ENCODE assay signal across 23 mouse cellular contexts in genomic region chr12:58307835-58308234, GRCm38 (mm10). TPM values are rescaled to one million over a fixed set of nuclear protein-coding genes. Genes with fewer than 3 reads are reported as not detected.
DNase-seq lines count a peak whose midpoint lies in the region; ATAC-seq lines count a peak whose summit lies in the region.
"Had no signal": no experiment of that assay in that cellular context is flagged by ENCODE, and none has a peak within 500 bp of the region (broad histone marks: within the 10 kb centered on the region; RNA-seq: fewer than 3 reads in every experiment).

No protein-coding gene starts in this region.

- H3K4me2 ChIP-seq in forebrain, embryonic 13.5 days, result no peak overlapping the region
- H3K4me2 ChIP-seq in forebrain, embryonic 11.5 days (ENCODE audit: low read depth, low read length, severe bottlenecking), result no peak overlapping the region
- H3K4me2 ChIP-seq in forebrain, embryonic 16.5 days (ENCODE audit: low read length), result no peak overlapping the region
- H3K4me2 ChIP-seq: heart, embryonic 12.5 days; heart, embryonic 15.5 days; hindbrain, embryonic 15.5 days had no signal

- WGBS in forebrain, embryonic 13.5 days, result 76% methylated on average over 2 of the region's 2 CpGs
- WGBS in forebrain, embryonic 11.5 days, result 91% methylated on average over 2 of the region's 2 CpGs
- 55% methylated on average over 2 of the region's 2 CpGs for WGBS in forebrain, embryonic 16.5 days

- DNase-seq in forebrain, embryonic 11.5 days (ENCODE audit: low spot score), result no peak
- peak; percentile 12 to 45 for DNase-seq in layer of hippocampus, adult 18-20 months (ENCODE audit: low spot score in 2 of 2)
- DNase-seq in layer of hippocampus, adult 9-10 months (ENCODE audit: low spot score), result no peak
- peak; percentile 31 for DNase-seq in brain, adult 2 months (ENCODE audit: low read depth, low spot score)
- no peak for DNase-seq in neural tube, embryonic 10.5 days (ENCODE audit: extremely low spot score, low spot score)
- no peak for DNase-seq in embryo, embryonic 10.5 days (ENCODE audit: low spot score)
- DNase-seq: adrenal gland, adult 8-10 months; adrenal gland, postnatal 25 days; cerebellum, adult 11-12 months; cerebellum, adult 8-10 months; cerebellum, postnatal 10 days; cerebellum, postnatal 36 days; gastrocnemius, postnatal 25 days; heart, adult 18-20 months; heart, postnatal 10 days; heart, postnatal 4 days had no signal

- no peaks in the 10 kb centered on the region for H3K36me3 ChIP-seq in forebrain, embryonic 13.5 days (ENCODE audit: poor library complexity, severe bottlenecking)
- H3K36me3 ChIP-seq in forebrain, embryonic 11.5 days (ENCODE audit: control insufficient read depth, insufficient read depth, low read length), result no peaks in the 10 kb centered on the region
- no peaks in the 10 kb centered on the region for H3K36me3 ChIP-seq in forebrain, embryonic 16.5 days (ENCODE audit: control insufficient read depth, insufficient read depth)
- H3K36me3 ChIP-seq: heart, embryonic 12.5 days; heart, embryonic 15.5 days; hindbrain, embryonic 15.5 days had no signal

- no peak overlapping the region for H3K9ac ChIP-seq in forebrain, embryonic 13.5 days
- H3K9ac ChIP-seq in forebrain, embryonic 11.5 days (ENCODE audit: low read length), result no peak overlapping the region
- no peak overlapping the region for H3K9ac ChIP-seq in forebrain, embryonic 16.5 days (replicated peaks; ENCODE audit: low read depth, low read length)
- H3K9ac ChIP-seq: heart, embryonic 12.5 days; heart, embryonic 15.5 days; hindbrain, embryonic 15.5 days had no signal

- no peaks in the 10 kb centered on the region for H3K9me3 ChIP-seq in forebrain, embryonic 13.5 days (replicated peaks)
- no peaks in the 10 kb centered on the region for H3K9me3 ChIP-seq in forebrain, embryonic 11.5 days (ENCODE audit: control insufficient read depth, low read length)
- no peaks in the 10 kb centered on the region for H3K9me3 ChIP-seq in forebrain, embryonic 16.5 days (ENCODE audit: control insufficient read depth, low read length)
- H3K9me3 ChIP-seq: heart, embryonic 12.5 days; heart, embryonic 15.5 days; hindbrain, embryonic 15.5 days had no signal

- no peak overlapping the region for H3K4me3 ChIP-seq in forebrain, embryonic 13.5 days
- H3K4me3 ChIP-seq in forebrain, embryonic 11.5 days (ENCODE audit: low read depth, low read length), result no peak overlapping the region
- H3K4me3 ChIP-seq in forebrain, embryonic 16.5 days (replicated peaks; ENCODE audit: low read length), result no peak overlapping the region
- H3K4me3 ChIP-seq: heart, embryonic 12.5 days; heart, embryonic 15.5 days; hindbrain, embryonic 15.5 days had no signal

- no peaks in the 10 kb centered on the region for H3K27me3 ChIP-seq in forebrain, embryonic 13.5 days
- H3K27me3 ChIP-seq in forebrain, embryonic 11.5 days (ENCODE audit: control insufficient read depth, insufficient read depth, low read length), result no peaks in the 10 kb centered on the region
- no peaks in the 10 kb centered on the region for H3K27me3 ChIP-seq in forebrain, embryonic 16.5 days (replicated peaks; ENCODE audit: control insufficient read depth, insufficient read depth, low read length)
- H3K27me3 ChIP-seq: heart, embryonic 12.5 days; heart, embryonic 15.5 days; hindbrain, embryonic 15.5 days had no signal

- H3K4me1 ChIP-seq in forebrain, embryonic 13.5 days, result no peaks in the 10 kb centered on the region
- H3K4me1 ChIP-seq in forebrain, embryonic 11.5 days (replicated peaks; ENCODE audit: control insufficient read depth, insufficient read depth, low read length), result no peaks in the 10 kb centered on the region
- no peaks in the 10 kb centered on the region for H3K4me1 ChIP-seq in forebrain, embryonic 16.5 days (replicated peaks; ENCODE audit: control insufficient read depth, insufficient read depth, low read length)
- H3K4me1 ChIP-seq: hindbrain, embryonic 15.5 days had no signal

- no peak overlapping the region for H3K27ac ChIP-seq in forebrain, embryonic 13.5 days
- no peak overlapping the region for H3K27ac ChIP-seq in forebrain, embryonic 11.5 days (ENCODE audit: low read depth, low read length)
- H3K27ac ChIP-seq in forebrain, embryonic 16.5 days (ENCODE audit: low read length), result no peak overlapping the region
- H3K27ac ChIP-seq: heart, embryonic 15.5 days; hindbrain, embryonic 15.5 days had no signal

- peak; percentile 65; the same call in 1 of the 2 replicates for ATAC-seq in forebrain, embryonic 13.5 days
- no peak for ATAC-seq in forebrain, embryonic 11.5 days (replicated peaks; ENCODE audit: low FRiP score)
- ATAC-seq in forebrain, embryonic 16.5 days, result peak; percentile 75
- ATAC-seq: activated CD4-positive, CD25-positive, alpha-beta regulatory T cell, adult 4 months; intestine, postnatal 0 days had no signal

RNA-seq across cellular contexts. Expression of gene Clec14a, which starts 38.7 kb away (rescaled TPM):
- 4.3 and 4.4 TPM in 2 replicates for polyA plus RNA-seq in forebrain, embryonic 13.5 days (2015; fragmentation: Nextera tagmentation; extraction: Ambion mirVana)
- polyA plus RNA-seq in forebrain, embryonic 11.5 days (2014; fragmentation: Nextera tagmentation; extraction: Ambion mirVana), result 5.3 and 7.3 TPM in 2 replicates
- total RNA-seq in layer of hippocampus, adult 18-20 months (2021), result 1 to 10 TPM; 2.0 to 3.5 TPM
- polyA plus RNA-seq in forebrain, embryonic 16.5 days (2015; fragmentation: Nextera tagmentation; extraction: Ambion mirVana), result 4.7 and 6.5 TPM in 2 replicates
- polyA plus RNA-seq: activated CD4-positive, CD25-positive, alpha-beta regulatory T cell, adult 4 months had no signal

Comparison
In these comparisons a context has a peak if more than half of its experiments do, and no peak if none do; other contexts are left out.
1. DNase-seq: peak in layer of hippocampus, adult 18-20 months (2 of 2) and brain, adult 2 months (single experiment); none in forebrain, embryonic 11.5 days (single experiment), layer of hippocampus, adult 9-10 months (single experiment), neural tube, embryonic 10.5 days (single experiment) and embryo, embryonic 10.5 days (single experiment).